Mouse (Mus musculus) kidney, adult 9 months (tissue): ENCODE results near the gene Ptger1.
A peak's percentile ranks its signal among the peaks of the same experiment; 100 is the strongest.

Source experiments
- DNase-seq: peaks from one replicate; pipeline ENCODE4 v3.0.0; 2022

Ptger1 gene

DNA sequence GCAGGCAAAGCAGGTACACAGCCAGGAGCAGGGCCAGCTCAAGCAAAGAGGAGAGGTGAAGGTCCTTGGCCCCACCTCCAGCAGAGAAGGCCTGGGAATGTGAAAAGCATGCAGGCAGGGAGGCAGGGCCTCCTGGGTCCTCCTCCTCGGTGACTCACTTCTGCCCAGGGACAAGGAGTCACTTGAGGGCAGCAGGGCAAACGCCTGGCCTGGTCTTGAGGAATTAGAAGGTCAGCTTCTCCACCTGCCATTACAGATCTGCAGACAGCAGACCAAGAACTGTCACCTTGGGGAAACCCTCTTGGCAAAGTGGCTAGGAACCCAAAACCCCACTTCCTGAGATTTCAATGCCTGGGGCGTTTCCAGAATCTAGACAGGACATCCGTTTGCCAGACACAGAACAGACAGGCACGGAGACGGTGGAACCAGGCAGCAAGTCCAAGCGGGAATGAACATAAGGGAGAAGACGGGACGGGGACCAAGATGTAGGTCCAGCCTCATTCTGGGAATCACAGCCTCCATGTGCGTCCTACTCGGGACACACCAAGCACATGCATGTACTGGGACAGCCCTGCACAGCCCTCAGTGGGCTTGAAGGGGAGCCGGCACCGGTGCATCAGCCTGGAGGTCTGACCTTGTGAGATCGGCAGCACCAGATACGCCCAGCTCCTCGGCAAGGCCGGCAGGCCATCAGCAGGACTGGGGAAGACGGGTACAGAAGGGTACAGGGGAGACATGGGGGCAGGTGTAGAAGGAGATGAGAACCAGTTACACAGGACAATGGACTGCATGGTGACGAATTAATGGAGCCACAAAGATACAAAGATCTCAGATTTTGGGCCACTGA is 31.1 kb downstream of the Ptger1 start:
- peak; percentile 75 for DNase-seq

DNA sequence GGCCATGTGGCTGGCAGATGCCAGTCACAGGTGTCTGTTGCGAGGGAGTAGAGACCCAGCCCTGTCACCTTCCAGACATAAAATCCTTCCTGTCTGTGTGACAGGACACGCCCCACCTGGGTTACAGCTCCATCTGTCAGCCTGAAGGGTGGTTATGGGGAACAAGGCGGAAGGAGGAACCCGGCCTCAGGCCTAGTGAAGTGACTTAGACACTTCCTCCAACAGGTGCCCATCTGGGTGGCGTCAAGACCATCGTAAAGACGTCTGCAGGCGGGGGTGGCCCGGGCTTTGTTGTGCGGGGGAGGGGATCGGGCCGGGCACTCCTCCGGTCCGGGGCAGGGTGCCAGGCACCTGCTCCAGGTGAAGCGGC is 31.8 kb downstream of the Ptger1 start:
- DNase-seq: peak; percentile 47

GRCm38 (mm10) chr8:83698661-83699453 is 32.4 kb downstream of the Ptger1 start, which contains the start of gene Pkn1:
Gene Pkn1, minus strand, starts transcription at chr8:83699179.
- DNase-seq: peak; percentile 72

- no peak for DNase-seq
These were observed 33.1 kb downstream of the Ptger1 start for GRCm38 (mm10) chr8:83699566-83699965.

GRCm38 (mm10) chr8:83700423-83701085 is 34.1 kb downstream of the Ptger1 start:
- DNase-seq: peak; percentile 40

DNA sequence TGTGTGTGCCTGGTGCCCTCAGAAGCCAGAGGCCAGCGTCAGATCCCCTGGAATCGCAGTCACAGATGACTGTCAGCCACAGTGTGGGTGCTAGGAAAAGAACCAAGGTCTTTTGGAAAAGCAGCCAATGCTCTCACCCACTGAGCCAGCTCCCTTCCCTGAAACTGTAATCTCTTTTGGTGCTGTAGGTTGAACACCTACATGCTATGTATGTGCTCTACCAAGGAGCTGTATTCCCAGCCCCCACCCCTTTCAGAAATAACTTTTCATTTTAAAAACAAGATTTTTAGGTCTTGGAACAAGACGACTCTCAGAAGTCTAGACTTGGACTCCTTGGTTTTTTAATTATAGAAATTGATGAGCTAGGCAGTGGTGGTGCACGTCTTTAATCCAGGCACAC is 36.9 kb downstream of the Ptger1 start:
- DNase-seq: no peak

DNA sequence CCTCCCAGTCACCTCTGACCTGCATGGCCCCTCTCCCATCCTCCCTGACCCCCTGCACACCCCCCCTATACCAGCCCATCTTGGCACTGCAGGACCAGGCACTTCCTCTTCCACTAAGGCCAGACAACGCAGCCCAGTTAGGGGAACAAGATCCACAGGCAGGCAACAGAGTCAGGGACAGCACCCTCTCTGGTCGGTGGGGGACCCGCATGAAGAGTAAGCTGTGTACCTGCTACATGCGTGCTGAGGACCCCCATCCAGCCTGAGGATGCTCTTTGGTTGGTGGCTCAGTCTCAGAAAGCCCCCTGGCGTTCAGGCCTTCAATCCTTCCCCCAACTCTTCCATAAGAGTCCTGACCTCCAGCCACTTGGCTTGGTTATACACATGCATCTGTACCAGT is 39.9 kb downstream of the Ptger1 start:
- DNase-seq: no peak

DNA sequence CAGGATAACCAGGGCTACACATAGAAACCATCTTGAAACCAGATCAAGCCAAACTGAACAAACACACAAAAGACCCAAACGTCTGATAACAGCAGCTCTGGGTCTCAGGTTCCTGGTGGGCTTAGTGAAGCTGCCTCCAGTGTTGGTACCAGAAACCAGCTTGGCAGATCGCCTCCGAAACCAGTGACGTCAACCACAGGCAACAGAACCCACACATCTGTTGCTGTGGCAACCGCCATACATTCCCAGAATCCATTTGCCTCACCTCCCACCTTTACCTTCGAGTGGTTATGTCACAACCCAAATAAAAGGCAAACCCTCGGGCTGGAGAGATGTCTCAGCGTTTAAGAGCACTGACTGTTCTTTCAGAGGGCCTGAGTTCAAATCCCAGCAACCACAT is 41.1 kb downstream of the Ptger1 start:
- DNase-seq: no peak

DNA sequence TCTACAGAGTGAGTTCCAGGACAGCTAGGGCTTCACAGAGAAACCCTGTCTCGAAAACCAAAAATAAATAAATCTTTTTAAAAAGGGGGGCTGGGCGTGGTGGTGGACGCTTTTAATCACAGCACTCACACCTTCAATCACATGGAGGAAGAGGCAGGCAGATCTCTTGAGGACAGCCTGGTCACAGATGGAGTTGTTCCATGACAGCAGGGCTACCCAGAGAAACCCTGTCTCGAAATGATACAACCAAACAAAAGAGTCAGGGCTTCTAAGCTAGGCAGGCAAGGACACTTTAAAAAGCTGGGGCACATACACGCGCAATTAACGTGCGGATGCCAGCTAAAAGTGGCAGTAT is 48.2 kb downstream of the Ptger1 start:
- no peak for DNase-seq

DNA sequence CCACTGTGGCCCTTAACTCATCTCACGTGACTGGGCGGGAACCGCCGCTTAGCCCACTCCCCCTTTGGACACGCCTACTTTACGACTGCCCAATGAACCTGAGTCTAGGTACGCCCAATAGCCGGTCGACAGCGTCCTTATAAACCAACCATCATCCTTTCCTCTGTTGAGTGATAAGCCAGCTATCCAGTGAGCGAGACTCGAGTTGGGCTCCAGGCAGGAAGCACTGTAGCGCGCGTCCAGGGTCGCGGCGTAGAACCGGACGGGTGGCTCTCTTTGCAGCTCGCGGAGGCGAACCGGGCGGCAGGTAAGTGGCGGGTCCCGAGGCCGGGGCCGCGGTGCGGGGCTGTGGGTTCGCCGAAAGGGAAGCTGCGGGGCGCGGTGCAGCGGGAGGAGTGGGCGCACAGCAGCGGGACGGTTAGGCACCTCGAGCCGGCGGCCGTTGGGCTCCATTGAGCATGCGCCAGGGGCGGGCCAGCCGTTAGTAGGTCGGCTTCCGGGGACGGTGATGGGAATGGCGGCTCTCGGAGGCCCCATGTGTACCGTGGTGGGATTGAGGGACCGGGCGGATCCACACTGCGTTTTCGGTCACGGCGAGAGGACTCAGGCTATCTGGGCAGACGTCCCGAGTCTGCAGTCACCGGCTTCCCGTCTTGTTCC is 48.7 kb downstream of the Ptger1 start, which contains the start of gene Ddx39:
TSS of gene Ddx39 (plus strand) at position 147 of the 660 bp plus-strand sequence.
- DNase-seq: peak; percentile 100

- no peak for DNase-seq
These were observed 49.3 kb downstream of the Ptger1 start for GRCm38 (mm10) chr8:83715771-83716170.

GRCm38 (mm10) chr8:83716563-83716962 is 50.1 kb downstream of the Ptger1 start:
- no peak for DNase-seq

DNA sequence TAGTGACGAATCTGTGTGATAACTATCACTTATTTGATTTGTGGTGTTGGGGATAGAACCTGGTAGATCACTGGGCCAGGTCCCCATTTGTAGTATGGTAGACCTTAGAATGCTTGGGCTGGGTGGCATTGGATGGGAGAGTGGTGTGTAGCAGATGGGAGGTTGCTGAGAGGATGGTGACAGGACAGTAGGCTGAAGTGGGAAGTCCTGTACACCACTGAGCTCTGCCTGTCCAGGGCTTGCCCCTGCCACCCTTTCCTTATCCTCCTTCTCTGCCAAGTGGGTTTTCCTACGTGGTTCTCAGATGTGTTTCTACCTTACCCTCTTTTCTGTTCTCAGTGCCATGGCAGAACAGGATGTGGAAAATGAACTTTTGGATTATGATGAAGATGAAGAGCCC is 52.6 kb downstream of the Ptger1 start:
- DNase-seq: no peak

GRCm38 (mm10) chr8:83719693-83720092 is 53.2 kb downstream of the Ptger1 start:
- no peak for DNase-seq

GRCm38 (mm10) chr8:83721405-83722025 is 55.0 kb downstream of the Ptger1 start:
- DNase-seq: peak; percentile 78
